Mouse (Mus musculus): ENCODE measurements around the gene Mapkap1.

Gene Mapkap1

DNA sequence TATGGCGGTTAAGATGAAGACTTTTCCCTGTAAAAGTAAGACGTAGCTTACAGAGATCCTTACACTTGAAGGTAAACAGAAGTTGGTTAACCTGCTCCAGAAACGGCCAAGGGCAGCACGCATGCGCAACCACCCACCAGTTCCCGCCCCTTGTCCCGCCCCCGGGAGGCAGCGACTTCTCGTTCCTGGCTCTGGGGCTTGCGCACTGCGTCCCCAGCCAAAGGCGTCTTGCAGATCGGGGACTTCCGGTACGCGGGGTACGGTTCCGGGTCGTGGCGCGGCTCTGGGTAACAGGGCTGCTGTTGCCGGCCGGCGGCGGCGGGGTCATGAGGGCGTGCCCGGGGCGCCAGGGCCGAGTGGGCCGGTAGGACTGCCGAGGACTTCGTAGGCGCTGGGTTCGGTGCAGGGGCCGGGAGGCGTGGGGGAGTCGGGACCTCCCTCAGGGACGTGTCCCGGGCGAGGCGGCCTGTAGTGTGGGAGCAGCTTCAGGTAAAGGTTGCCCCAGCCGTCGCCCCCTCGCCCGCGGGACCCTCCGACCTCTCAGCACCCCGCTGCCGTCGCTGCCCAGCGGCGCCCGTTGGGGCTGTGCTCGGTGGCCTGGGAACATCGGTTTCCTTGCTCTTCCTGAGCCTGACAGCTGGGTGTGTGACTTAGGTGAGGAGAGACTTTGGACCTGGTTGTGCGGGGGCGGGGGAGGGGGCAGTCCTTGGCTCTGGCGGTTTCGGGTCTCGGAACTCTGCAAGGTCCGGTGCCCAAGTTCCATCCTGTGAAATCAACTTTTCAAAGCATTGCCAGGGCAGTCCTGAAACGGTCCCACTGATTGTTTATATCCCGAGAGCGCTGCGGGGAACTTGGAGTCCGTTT lies at the start of gene Mapkap1:
Gene Mapkap1 (plus strand): TSS at position 171 of the 864 bp plus-strand sequence.
- DNase-seq (ENCODE audit: low read depth) = peak; percentile 98

DNA sequence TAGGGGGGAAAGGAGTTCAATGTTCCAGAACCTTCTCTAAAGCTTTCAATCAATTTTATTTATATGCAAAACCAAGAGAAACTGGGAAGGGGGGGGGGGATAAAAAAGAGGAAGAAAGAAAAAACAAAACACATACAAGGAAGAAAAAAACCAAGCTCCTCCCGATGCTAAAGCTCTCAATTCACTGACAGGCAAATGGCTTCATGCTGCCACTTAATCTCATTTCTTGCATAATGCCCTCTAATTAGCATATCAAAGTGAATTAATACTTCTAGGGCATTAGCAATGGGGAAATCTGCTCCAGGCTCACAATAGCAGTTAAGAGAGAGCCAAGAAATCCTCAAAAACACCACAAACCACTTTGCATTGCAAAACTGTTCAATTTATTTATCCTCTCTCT lies 42.9 kb upstream of the Mapkap1 start:
- DNase-seq (ENCODE audit: low read depth) = peak; percentile 59

DNA sequence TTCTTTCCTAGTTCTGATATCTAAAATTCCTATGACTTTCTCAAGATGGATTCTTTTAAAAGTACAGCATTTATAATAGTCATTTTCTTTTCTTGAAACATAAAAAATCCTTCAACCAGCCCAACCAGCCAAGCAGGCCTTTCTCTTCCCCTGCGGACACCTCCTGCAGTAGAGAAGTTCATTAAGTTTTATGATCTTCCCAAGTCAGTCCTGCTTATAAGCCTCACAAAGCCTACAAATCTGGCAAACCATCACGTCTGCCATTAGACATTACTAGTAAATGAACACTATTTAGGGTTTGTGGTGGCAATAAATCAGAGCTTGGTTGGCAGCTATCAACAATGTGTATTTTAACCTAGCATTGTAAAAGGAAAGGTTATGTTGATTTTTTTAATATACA lies 39.5 kb upstream of the Mapkap1 start:
- DNase-seq (ENCODE audit: low read depth) = no peak

DNA sequence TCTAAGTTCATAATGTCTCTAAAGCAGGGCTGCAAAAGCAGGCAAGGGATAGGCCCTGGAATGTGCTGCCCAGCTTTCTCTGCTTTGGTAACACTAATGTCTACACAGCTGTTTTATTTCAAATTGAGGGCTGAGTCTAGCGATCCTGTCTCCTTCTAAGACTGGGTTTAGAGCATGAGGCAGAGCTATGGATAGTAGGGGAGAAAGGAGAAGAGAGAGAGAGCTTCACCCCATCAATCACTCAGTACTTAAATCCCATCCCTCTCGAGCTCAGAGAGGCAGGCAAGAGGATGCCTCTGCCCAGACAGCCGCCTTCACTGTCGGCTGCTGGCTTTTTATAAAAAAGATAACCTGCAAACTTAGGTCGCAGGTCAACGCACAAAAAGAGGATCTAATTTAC lies 38.2 kb upstream of the Mapkap1 start:
- no peak for DNase-seq (ENCODE audit: low read depth)

DNA sequence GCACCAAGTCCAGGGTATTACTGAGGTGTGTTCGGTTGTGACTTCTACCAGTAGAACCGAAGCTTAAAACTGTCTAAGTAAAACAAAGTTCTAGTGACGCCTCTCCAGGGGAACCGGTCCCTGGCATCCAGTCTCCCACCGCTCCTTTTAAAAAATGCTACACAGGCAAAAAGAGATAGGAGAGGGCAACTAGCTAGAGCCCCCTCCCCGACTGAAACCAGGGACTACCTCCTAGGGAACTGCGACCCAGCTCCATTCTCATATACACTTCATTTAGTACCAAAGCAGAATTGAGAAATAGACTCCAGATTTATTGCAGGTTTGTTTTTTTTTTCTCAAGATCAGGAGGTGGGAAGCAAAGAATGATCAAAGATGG lies 36.2 kb upstream of the Mapkap1 start:
- DNase-seq (ENCODE audit: low read depth) = no peak

DNA sequence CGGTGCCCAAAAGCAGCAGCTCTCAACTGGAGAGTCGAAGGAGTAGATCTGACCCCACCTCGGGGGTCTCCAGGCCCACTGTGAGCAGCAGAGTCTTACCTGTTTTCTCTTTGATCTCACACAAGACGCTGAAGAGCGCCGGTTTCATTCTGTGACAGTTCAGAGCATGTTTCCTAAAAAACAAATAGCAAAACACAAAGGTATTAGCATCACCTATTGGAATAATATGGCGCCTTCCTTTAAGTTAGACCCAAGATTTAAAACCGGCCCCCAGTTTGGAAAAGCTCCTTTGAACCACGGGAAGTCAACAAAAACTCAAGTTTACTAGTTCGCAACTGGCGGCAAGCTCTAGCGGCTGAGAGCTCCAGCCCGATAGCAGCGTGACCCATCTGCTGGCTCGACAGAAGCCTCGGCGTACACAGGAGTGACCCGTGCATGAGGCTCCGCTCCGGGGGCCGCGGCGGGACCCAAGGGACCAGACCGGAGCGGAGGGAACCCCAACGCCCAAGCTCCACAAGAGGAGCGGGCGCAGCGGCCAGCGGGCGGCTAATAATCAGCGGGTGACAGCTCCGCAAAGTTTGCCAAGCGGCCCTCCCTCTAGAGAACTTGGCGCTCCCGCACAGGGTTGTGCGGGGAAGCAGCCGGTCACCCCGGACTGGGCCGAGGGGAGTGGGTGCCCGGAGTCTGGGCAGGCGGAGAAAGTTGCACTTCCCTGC lies 35.7 kb upstream of the Mapkap1 start:
- peak; percentile 59 for DNase-seq (ENCODE audit: low read depth)

DNA sequence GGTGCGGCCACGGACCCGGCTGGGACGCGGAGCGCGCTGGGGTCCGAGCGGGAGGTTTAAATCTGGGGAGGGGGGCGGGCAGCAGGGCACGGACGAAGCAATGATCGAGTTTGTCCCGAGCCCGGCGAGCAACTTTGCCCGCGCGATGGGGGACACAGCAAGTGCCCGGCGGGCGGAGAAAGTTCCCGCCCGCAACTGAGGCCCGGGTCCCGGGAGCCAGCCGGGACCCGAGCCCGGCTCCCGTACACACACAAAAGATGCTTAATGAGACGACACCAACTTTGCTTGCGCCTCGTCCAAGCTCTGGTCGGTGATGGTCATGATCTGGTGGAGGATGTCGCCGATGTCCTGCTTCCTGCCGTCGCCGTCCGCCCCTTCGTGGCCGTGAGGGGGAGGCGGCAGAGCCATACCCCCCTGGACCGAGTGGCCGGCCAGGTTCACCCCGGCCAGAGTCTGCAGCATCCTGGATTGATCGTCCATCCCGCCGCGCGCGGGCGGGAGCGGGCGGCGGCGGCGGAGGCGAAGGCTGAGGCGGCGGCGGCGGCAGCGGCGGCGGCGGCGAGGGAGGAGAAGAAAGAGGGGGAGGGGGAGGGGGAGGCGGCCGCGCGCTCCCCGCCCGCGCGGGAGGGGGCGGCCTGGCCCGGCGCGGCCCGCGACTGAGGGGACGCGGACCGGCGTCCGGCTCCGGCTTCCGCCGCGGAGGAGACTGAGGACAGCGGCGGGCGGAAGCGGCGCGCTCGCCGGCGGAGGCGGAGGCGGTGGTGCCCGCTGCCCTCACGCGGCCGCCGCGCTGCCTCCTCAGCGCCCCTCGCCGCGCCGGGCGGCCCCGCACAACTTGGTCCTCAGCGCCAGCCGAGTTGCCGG lies 34.9 kb upstream of the Mapkap1 start:
- DNase-seq (ENCODE audit: low read depth) = peak; percentile 60

DNA sequence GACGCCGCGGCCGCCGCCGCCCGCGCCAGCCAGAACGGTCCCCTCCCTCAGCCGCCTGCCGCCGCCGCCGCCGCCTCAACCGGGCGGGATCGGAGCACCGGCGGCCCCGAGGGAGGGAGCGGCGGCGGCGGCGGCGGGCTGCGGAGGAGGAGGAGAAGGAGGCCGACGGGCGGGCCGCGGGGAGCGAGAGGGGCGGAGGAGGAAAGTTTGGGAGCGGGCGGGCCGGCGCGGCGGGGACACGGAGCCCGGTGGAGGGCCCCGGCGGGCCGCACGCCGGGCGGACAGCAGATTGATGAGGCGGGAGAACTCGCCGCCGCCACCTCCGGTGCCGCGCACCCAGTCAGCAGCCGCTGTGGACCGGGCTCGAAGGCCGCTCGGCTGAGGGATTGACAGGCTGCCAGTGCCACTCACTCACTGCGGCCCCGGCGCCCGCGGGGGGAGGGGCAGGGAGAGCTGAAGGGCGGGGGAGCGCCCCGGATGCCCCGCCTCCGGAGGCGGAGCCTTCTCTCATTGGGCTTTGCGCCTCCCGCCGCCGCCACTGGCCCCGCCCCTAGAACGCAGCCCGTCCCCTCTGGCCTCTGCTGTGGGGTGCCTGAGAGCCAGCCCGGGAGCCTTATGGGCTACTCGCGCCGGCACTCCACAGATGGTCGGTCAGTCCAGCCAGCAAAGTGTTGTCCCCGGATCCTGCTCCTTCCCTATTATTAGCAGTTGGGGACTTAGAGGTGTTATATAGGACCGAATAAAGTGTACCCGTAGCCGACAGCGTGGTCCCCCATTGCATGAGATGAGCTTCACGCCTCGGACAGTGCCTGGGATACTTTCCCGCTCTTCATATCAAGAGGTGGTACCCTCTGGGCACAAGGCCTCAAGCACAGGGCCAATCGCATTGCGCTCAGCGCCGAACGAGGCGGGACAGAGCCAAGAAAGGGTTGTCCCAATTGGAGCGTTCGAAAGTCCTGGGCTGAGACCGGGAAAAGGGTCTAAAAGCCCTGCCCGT lies 34.0 kb upstream of the Mapkap1 start, which contains the start of gene Pbx3:
Gene Pbx3 (minus strand): TSS at position 838 of the 997 bp plus-strand sequence.
- DNase-seq (ENCODE audit: low read depth) = peak; percentile 90

DNA sequence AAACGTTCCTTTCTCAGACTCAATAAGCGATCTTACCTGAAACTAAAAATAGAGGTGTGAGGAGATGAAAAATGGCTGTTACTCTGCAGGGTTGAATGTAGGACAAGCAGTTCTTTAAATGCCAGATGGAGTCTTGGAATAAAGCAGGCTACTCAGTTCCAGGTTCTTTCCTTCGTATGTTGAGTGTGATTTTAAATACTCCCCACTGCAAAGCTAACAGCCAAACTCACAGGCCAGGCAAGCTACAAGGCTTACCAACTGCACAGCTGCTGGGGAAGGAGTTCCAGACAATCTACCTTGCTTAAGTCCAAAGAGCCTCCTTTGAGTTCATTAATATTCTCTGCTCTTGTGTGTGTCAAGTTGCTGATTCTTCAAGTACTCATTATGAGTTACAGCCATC lies 32.7 kb upstream of the Mapkap1 start:
- no peak for DNase-seq (ENCODE audit: low read depth)

DNA sequence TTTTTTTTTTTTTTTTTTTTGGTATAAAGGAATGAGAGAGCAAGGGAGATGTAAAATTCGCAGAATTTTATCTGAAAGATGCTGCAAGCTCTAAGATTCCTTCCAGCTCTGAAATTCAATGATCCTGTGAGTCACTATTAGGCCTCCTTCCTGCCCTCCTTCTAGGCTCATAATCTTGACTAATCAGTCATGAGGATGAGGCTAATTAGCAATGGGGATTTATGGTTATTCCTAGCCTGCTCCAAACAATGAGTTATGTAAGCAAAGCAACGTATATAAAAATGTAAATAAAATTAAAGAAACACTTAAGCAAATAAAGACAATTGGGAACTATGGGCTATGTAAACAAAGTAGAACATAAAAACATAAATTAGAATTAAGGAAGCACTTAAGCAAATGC lies 32.2 kb upstream of the Mapkap1 start:
- no peak for DNase-seq (ENCODE audit: low read depth)

DNA sequence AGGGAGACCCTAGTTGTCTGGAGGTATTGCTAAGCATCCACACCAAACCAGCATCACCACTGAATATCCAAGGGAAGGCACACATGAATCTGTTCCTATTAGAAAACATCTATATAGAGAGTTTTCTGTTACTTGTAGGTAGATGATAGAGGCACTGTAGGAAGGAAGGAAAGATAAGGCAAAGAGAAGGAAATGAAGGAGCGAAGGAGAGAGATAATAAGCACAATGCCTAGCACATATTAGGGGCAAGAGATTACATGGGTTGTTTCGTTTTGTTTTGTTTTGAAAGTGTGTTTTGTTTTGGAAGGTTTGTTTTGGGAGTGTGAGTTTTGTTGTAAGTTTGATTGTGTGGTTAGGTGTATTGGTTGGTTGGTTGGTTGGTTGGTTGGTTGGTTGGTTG lies 27.6 kb upstream of the Mapkap1 start:
- DNase-seq (ENCODE audit: low read depth) = no peak

DNA sequence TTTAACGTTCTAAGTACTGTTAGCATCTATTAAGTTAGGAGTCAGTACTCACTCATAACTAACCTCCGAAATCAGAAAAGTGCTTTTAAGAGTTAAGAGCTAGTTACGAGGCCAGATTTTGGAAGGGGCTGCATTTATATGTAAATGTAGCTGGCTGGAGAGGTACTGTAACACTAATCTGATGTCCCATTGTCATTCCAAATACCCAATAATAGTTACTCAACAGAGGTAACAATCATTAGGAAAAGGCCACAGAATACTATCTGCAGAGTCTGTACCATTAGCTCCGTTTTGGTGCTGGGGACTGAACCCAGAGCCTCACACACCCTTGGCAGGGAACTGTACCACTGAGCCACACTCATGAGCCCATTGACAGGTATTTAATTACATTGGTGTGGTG lies 7.0 kb upstream of the Mapkap1 start:
- no peak for DNase-seq (ENCODE audit: low read depth)

DNA sequence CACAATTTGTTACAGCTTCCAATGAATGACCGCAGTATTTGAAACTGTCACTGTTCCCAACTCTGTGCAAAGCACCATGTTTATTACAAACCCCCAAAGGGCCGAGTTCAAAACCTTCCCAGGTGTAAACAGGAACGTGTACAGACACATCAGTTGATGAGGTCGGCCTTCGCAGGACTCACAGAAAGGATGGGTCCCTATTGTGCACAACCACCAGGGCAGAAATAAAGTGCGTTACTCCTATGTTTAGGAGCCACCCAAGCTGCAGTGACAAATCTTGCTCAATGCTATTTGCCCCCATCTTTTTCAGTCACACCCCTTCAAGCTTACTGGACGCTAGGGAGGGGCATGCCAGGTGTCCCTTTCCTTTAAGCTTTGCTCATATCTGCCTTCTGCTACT lies 1.0 kb downstream of the Mapkap1 start:
- peak; percentile 31 for DNase-seq (ENCODE audit: low read depth)

DNA sequence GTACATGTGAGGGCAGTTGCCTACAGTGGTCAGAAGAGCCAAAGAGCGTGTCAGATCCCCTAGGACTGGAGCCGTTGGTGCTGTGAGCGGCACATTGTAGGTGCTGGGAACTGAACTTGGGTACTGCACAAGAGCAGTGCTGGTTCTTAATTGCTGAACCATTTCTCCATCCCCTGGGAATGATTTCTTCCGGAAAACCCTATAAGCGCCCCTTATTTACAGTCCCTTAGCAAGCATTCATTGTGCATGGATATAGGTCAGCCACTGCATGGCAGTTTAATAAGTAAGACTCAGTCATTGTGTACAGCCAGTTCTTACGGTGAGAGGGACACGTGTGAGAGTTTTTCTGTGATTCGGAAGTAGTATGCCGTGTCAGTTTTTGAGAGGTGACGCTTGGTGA lies 1.8 kb downstream of the Mapkap1 start:
- no peak for DNase-seq (ENCODE audit: low read depth)

DNA sequence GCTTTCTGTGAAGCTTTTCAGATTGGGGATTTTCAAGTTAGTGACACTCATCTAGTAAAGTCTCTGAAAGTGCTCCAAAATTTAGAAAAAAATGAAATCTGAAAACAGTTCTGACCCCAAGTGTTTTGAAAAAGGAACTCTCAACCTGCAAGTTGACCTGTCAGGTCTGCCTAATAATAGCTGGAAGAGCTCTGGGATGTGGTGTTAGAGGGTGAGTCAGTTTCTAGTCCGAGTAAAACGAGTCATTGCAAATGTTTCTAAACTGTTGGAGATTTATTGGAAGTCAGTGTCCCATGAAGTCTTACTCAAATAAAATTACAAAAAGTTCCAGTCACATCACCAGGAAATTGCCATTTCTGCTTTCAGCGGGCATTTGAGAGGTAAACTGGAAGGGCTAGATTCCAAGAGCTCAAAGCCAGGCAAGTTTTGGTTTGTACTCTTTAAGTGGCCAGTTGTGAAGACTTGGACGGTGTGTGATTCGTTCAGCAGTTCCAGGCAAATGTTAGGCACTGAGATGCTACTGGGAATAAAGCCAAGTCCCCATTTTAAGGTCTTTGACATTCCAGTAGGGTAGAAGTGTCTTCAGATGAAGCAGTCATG lies 3.3 kb downstream of the Mapkap1 start:
- peak; percentile 17 for DNase-seq (ENCODE audit: low read depth)

DNA sequence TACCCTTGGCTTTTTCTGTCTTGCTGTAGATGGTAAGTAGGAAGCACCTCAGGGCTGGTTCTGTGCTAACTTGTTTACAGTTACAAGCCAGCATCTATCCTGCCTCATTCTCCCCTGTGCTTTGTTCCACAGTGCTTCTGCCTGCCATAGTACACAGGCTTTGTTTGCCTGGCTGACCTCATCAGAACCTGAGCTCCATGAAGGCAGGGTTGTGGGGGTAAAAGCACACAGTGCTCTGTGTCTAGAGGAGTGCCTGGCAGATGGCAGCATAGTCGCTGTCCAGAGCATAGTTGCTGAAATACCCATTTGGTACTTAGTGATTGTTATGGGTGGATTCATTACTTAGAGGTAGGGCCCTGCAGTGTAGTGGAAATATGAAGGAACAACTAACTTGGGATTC lies 13.7 kb downstream of the Mapkap1 start:
- DNase-seq (ENCODE audit: low read depth) = peak; percentile 20

DNA sequence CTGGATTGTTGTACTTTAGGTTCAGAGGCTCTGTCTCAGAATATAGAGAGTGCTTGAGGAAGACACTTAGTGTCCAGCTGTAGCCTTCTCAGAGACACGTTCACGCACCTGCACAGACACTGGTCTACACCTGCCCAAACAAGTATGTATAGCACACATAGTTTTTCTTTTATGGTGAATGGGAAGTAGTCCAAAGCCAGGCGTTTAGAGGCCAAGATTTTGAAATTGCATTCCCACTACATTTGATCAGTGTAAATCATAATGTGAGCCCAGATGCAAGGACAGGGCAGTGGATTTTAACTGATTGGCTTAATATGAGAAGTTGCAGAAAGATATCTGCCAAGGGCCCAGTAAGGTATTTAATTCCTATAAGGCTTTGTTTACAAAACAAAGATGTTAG lies 17.6 kb downstream of the Mapkap1 start:
- no peak for DNase-seq (ENCODE audit: low read depth)

DNA sequence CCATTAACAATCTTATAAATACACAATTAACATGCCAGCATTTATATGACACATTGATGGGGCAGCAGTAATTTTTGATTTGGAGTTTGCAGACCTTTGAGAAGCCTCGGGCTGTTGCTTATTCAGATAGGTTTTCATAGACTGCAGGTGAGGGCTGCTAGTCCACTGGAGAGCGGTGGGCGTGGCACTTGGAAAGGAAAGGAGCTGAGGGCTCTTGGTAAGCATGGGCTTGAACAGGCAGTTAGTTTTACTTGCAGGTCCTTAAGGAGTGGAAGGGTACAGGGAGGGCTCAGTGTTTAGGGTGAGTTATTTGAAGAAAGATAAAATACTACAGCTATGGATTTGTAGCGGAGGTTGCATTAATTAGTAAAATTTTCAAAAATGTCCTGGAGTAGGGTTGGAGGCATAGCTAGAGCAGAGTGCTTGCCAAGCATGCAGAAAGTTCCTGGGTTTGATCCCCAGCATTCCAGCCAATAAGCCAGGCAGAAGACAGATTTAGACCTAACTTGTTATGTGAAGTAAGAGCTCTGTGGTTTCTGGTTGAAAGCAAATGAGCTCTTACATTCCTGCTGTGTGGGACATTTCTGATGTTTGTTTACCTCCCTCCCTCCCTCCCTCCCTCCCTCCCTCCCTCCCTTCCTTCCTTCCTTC lies 19.1 kb downstream of the Mapkap1 start:
- DNase-seq (ENCODE audit: low read depth) = no peak

DNA sequence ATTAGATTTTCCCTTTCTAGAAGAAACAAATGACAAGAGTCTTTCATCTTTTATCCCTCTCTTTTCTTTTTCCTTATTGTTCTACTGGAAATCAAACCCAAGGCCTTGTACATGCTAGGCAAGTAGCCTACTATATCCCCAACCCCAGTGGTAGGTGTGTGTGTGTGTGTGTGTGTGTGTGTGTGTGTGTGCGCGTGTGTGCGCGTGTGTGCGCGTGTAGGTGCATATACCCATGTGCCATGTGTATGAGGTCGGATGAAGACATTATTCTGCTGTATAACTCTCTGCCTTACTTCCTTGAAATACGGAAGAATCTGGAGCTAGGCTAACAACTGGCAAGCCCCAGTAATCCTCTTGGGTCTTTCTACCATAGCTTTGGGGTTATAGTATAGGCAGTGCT lies 24.1 kb downstream of the Mapkap1 start:
- no peak for DNase-seq (ENCODE audit: low read depth)

DNA sequence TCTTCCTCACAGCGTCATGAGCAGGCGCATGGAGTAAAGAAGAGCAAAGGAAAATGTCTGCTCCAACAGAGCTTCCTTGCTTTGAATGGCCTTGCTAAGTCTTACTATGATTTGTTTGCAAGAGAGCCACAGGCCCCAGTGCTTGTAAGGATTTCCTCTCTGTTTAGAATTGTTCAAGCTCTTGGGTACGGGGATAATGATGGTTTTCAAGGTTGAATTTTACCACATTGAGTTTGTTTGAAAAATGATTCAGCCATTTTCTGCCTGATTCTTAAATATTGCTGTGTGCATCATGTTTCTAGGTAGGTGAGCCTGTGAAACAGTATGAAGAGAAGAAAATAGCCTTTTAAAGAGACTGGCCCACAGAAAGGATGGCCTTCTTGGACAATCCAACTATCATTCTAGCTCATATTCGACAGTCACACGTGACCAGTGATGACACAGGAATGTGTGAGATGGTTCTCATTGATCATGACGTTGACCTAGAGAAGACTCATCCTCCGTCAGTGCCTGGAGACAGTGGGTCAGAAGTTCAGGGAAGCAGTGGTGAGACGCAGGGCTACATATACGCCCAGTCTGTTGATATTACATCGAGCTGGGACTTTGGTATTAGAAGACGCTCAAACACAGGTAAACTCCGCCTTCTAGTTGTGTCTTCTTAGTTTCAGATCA lies 25.3 kb downstream of the Mapkap1 start:
- DNase-seq (ENCODE audit: low read depth) = no peak

All from 416B (cell line).